Mouse (Mus musculus) embryo, embryonic 10 days (tissue): Measurements from ENCODE around the gene Gm1123.

Source experiments
- DNase-seq: peaks from one replicate; pipeline ENCODE4 v3.0.0-alpha.2; 2015; ENCODE audit warnings: low spot score

The Gm1123 gene

GRCm38 (mm10) chr9:99001326-99001725, 34.2 kb downstream of the Gm1123 start:
- no peak for DNase-seq

DNA sequence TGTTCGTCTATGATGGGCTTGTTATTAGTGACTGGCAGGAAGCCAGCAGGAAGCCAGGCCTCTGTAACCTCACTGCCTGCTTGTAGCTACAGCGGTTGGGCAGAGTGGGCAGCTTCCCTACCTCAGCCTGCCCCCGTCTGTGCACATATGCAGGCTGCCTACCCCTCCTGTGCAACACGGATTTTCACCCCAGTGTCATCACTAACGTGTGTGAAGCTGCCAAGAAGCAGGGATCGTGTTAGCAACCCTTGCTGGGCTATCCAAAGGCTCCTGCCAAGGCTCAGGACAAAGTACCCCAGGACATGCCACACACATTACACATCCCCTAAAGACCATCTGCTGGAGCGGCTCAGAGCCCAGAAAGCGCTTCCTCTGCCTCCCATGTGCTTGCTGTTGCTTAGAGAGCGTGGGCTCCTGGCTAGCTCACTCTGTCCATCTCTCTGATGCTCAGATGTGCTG, 35.6 kb downstream of the Gm1123 start:
- no peak for DNase-seq

GRCm38 (mm10) chr9:98994103-98994502, 41.4 kb downstream of the Gm1123 start:
- no peak for DNase-seq

DNA sequence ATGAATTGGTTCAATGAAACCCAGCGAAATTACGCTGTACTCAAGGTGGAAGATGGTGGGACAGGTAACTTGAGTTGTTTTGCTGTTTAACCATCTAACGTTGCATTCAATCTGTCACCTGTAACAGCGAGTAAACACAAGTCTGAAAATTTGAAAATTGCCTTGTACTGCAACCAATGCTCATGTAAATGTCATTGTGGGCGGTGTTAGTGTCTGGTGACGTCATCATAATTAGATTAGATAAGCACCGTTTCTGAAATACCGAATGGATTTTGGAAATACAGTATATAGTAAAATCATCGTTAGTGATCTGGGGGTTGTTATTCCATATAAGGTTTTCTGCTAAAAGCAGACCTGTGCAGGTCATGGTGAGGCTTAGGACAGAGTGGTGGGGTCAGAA, 48.4 kb downstream of the Gm1123 start:
- no peak for DNase-seq

- peak; percentile 50 for DNase-seq
Observed at GRCm38 (mm10) chr9:98986476-98987096, 48.9 kb downstream of the Gm1123 start.

DNA sequence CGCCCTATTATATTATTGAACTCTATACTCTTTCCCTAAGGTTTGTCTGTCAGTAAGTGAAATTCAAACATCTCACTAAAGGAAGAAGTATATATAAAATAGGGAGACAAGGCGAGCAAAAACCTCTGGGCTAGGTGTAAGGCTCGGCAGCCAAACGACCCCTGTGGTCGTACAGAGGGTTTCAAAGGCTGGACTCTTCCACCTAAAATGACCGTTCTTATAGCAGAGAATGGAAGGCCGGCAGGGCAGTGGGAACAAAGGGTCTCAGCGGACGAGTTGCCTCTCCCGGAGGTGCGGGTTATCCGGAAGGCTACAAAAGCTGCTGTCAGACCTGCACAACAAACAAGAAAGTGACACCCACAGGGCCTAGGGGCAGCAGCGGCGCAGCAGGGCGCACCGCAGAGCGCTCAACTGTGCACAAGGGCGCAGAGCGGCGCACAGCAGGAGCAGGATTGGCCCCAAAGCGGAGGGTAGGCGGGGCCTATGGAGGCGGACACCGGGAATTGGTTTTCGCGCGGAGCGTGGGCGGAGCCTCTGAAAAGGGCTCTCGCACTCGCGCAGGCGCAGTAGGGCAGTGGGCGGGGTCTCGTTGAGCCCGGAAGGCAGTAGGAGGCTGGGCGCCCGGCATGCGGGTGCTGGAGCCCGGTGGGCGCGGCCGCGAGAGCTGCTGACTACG, 49.6 kb downstream of the Gm1123 start, which contains the start of gene Faim:
Gene Faim, plus strand, starts transcription at position 574 of the 676 bp plus-strand sequence.
- peak; percentile 99 for DNase-seq

DNA sequence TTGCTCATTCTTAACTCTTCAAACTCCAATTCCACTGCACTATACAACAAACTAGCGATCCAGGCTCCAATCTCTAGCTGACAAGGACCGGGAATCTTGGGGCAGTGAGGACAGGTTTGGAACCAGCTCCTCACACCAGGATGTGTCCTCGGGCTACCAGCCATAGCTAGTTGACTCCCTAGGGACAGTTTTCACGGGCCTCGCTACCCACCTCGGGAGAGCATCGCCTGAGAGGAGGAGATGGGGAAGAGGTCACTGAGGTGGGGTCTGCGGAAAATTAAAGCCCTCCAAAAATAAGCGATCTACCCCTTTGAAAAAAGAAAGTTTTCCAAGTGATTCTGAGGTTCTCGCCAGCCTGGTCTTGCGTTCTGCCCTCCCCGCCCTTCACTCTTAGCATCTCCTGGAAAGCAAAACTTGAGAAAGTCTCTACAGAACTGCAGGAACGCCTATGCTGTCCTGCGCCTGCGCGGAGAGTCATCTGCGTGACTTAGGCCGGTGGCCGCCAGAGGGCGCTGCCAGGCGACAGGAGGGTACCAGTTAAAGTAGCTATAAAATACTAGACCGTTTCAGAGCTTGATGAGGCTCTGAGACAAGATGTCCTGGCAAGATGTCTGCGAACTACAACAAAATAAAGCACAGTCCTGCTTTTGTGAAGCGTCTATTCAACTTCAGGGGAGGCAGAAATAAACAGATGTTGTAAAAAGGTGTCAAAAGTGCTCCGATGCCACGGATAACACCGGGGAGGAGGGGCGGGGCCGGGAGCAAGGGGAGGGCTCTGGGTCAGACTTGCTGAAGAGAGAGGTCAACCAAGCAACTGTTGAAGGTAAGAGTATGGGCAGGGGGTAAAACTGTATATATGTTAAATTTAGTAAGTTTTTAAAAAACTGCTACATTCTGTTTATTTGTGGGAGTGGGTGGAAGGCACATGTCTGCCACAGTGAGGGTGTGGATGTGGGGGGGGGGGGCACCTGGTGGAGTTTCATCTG, 55.8 kb downstream of the Gm1123 start:
- DNase-seq: peak; percentile 93

DNA sequence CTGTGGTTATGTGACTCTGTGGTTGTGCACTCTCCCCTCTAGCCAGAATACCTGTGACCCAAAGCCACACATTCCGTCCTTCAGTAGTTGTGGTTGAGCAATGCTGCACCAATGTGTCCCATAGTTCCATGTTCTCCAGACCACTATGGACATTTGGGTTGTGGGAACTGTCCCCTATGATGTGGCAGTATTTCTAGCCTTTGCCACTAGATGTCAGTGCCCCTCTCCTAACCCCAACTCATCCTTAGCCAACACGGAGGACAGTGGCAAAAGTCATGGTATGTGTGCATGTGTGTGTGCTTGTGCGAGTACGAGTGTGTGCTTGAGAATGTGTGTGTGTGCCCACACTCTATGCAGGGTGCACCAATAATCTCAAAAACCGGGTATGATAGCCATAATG, 59.0 kb downstream of the Gm1123 start:
- no peak for DNase-seq

GRCm38 (mm10) chr9:98976081-98976480, 59.4 kb downstream of the Gm1123 start:
- DNase-seq: no peak

GRCm38 (mm10) chr9:98974898-98975297, 60.6 kb downstream of the Gm1123 start:
- no peak for DNase-seq

DNA sequence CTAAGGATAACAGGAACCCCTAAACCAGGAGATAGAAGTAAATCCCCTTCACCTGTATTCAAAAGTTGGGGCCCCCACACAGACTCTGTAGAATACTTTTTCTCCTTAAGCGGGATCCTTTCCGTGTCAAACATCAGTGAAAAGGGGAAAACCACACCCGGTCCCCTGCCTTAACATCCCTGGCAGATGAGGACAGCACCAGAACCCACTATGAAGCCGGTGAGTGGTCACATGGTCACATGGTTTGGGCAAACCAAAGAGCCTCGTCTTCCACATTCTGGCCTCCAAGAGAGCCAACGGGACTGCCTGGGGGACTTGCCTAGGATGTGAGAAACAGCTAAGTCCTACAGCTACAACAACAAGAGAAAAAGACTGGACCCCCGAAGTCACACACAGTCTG, 62.0 kb downstream of the Gm1123 start:
- DNase-seq: no peak

GRCm38 (mm10) chr9:98973101-98973521, 62.4 kb downstream of the Gm1123 start:
- peak; percentile 51 for DNase-seq

DNA sequence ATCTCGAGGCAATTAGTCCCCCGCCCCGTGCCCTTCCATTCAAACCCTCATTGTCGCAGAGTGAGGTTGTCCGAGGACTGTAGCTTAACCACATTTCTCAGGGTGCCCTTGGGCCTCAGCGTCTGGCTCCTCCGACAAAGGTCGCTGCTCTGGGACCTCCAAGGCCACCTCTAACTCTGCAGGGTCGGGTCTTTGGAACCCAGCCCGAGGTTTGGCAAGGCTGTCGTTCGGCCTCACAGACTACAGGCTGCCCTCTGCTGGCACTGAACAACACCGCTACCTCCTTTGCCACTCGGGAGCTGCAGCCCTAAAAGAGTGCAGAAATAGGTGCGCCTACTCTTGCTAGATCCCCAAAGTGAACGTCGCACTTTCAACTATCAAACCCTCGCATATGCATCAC, 70.4 kb downstream of the Gm1123 start:
- DNase-seq: peak; percentile 84

DNA sequence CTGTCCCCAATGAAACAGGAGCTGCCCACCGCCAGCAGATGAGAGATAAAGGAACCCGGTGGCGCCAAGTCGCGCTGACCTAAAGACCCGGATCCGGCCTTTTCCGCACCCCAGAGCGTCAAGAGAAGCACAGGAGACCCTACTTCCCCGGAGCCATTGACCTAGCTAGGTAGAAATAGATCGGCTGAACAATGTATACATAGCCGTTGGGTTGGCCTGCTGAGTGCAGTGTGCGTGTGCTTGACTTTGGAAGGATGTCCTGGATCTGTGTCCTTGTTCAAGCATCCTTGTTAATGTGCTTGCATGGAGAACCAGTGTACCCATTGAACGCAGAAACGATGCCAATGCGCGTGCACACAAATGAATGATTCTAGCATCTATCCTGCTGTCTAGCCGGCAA, 71.9 kb downstream of the Gm1123 start:
- no peak for DNase-seq

DNA sequence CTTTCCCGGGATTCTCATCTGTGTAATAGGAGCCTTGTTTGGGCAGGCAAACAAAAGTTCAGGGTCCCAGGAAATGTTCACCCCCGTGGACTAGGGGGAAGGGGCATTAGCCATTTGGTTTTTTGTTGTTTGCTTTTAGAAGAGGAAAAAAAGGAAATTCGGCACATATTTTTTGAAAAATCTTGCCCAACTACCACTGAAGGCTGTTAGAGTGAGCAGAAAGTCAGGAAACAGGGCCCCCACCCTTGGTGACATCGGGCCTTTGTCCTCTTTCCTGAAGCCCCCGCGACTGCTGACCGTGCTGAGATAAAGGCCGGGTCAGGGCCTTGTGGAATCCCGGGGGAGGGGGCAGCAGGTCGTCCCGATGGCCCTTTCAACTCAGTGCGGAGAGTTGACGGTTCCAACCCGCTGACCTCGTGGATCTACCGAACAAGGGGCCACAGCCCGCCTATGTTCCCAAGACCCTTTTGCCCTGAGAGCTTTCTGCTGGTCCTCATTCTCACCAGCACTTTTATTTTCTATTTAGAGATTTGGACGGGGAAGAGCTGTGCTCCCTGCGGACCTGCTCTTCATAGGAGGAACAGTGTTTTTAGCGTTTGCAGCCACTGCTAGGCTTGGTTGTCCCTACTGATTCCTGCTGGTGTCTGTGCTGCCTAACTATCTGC, 72.9 kb downstream of the Gm1123 start:
- DNase-seq: peak; percentile 61

- DNase-seq: no peak
Observed at GRCm38 (mm10) chr9:98961591-98962477, 73.7 kb downstream of the Gm1123 start.

- DNase-seq: no peak
Observed at GRCm38 (mm10) chr9:98960348-98960747, 75.2 kb downstream of the Gm1123 start.

- DNase-seq: no peak
Observed at GRCm38 (mm10) chr9:98959851-98960250, 75.7 kb downstream of the Gm1123 start.

DNA sequence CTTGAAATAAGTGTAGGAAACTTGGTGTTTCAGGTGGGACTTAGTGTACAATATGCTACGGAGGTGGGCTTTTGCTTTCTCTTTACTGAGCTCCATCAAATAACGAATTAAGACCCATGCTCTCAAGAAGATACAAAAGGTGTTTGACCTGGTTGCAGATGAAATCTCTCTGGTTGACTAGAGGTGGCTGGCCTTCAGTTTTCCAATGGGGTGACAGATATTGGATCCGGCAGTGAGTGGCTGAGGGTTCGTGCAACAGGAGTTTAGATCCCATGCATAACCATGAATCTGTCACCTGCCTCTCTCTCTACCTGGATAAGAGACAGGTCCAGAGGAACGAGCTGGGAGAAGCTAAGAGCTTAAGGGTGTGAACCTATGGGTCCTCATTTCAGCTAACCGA, 76.9 kb downstream of the Gm1123 start:
- no peak for DNase-seq

GRCm38 (mm10) chr9:98957751-98958351, 77.7 kb downstream of the Gm1123 start:
- no peak for DNase-seq
